Mouse (Mus musculus) C2C12 (cell line): ENCODE data around the gene Cttnbp2nl.

ENCODE experiments used
- CEBPB ChIP-seq: IDR thresholded peaks from one replicate; pipeline ENCODE4 v1.6.1; 2011; ENCODE audit warnings: low read depth, mild to moderate bottlenecking, control low read depth, moderate library complexity
- CTCF ChIP-seq: IDR thresholded peaks from one replicate; pipeline ENCODE4 v1.5.1; 2011; ENCODE audit not compliant: control insufficient read depth, insufficient read depth, insufficient read length
- USF1 ChIP-seq: IDR thresholded peaks from one replicate; pipeline ENCODE4 v1.6.1; 2011; ENCODE audit warnings: low read depth, mild to moderate bottlenecking, control low read depth, moderate library complexity

DNA sequence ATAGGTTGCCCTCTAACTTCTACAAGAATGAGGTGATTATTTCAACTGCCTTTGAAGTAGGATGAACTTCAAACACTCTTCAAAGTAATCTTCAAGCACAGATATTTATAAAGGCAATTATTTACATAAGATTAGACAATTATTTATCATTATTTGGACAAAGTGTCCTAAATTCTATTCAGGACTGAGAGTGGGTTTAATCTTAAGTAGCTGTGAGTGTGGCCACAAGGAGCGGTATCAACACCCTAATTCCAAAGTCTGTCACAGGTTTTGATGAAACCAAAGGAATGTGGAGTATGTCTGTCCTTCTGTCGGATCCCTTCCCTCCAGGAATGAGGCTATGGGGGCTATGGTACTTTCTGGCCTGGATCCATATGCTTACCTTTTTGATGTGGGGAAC is 38.0 kb downstream of the Cttnbp2nl start:
- TF ChIP-seq CTCF: no peak
- no peak for TF ChIP-seq USF1
- TF ChIP-seq CEBPB: no peak
